Mouse (Mus musculus) granulocyte monocyte progenitor cell, adult 5-6 weeks (primary cell): ENCODE data around the gene Pgf. TPM values are rescaled to one million over a fixed set of nuclear protein-coding genes. Genes with fewer than 3 reads are reported as not detected.
A peak's percentile ranks its signal among the peaks of the same experiment; 100 is the strongest.
"Not testable (repeated sequence)": the region's sequence is repeated elsewhere in the genome, so short reads cannot be mapped to it uniquely, and the experiment has no call there.

Source experiments
- ATAC-seq: replicated peaks from 2 replicates; pipeline ENCODE4 v1.8.0; 2016; ENCODE audit warnings: mild to moderate bottlenecking, moderate TSS enrichment, inconsistent platforms; ENCODE audit not compliant: poor library complexity, severe bottlenecking
- total RNA-seq, 2 experiments: library from RNA; stranded (forward) in 1 of 2; stranded (reverse) in 1 of 2; fragments of 200-712, 200-1000 nt in 1 of 2; fragments of >200 nt in 1 of 2; fragmentation: Nextera tagmentation in 1 of 2; gene quantifications; 2 replicates each; pipeline ENCODE4 v1.2.3; 2014 to 2017

The Pgf gene
- total RNA-seq, 2 experiments from 2014 or later = not detected

DNA sequence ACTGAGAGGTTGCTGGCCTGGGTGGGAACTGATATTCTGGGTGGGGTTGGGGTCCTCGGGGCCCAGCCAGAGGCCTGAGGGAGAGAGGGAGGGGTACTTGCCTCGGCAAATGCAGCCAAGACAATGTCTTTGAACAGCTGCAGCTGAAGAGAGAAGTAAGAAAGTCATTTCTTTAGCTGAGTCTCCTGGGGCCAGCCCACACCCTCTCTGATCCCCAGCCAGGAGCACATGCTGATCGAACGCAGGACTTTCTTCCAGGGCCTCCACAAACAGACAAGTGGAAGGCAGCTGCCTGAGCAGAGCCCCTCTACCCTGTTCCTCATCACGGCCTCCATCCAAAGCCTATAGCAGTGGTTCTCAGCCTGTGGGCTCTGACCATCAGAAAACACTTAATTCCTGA is 12.6 kb downstream of the Pgf start:
- no peak for ATAC-seq

DNA sequence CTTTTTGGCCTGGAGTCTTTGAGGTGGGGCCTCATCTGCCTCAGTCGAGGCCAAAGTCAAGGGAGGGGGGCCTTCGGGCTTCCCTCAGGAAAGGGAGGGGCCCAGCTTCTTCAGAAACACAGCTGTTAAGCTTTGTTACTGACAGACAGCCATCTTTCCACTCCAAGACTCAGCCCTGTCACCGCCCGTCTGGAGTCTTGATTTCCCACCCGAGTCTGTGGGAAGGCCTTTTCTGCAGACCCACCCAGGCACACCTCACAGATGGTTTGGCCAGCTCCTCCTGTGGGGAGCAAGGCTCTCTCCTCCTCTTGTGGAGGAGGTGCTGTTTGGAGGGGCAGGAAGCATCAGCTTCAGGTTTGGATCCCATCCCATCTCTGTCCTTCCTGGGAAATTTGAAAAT is 18.0 kb downstream of the Pgf start:
- no peak for ATAC-seq

DNA sequence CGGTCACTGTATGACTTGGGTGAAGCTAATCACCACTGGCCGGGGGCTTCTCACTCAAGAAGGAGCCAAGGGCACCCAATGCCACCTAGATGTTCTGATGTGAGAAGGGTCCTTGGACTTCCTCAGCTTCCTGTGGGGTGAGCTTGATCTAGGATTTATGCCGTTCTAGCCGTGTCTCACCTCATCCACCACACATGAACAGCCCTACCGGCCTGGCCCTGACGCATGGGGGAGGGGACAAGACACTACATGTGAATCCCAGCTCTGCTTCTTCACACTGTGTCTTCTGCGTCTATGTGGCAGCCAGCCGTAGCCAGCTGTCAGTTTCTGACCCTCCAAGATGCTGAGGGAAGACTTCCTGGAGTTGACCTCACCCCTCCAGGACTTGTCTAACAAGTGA is 18.8 kb downstream of the Pgf start:
- ATAC-seq = no peak

DNA sequence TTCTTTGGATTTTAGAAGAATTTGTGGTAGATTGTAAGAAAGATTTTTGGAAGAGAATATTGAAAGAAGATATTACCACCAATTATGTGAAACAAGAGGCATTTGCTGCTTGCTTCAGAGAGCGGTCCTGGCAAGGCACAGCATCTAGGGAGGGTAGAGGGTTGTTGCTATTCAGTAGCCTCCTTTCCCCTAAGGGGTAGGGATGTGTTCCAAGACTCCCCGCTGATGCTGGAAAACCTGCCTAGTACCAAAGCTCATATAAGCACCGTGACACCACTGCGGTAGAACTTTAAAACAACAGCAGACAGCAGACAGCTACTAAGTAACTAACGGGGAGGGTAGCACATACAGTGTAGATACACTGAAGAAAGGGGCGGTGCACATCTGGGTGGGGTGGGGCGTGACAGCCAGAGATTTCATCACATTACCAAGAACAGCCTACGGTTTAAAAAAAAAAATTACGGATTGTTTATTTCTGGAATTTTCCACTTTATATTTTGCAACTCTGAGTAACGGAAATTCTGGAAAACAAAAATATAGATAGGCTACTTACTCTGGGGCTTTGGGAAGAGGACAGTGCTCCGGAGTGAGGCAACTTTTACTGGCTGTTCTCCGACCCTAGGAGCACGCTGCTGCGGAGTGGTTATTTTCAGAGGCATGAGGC is 19.7 kb downstream of the Pgf start:
- ATAC-seq = no peak

DNA sequence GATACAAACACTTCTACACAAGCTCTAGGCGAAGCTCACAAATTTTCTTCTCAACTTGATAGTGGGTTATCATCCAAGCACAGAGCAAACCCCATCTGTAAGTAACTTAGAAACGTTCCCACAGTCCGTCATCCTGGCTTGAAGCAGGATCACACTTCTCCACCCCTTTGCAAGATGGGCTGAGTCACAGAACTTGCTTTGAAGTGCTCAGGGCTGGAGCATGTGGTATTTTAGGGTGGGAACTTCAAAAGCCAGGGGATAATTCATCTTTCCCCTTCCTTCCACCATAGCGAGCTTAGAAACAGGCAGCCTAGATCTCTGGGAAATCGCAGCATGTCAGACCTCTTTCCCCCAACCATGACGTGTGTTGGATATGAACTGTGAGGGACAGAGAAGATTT is 21.3 kb downstream of the Pgf start:
- ATAC-seq = no peak

DNA sequence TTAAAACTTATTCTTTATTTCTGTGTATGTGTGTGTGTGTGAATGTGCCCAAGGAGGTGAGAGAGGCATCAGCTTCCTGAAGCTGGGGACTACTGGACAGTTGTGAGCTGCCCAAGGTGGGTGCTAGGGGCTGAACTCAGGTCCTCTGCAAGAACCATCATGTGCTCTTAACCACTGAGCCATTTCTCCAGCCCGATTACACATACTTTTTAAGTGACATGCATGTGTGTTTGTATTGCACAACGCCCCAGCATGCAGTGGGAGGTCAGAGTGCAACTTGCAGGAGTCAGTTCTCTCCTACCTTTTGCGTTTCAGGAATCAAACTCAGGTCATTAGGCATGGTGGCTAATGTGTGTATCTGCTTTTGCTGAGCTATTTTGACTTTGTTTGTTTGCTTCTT is 24.6 kb downstream of the Pgf start:
- ATAC-seq = peak; percentile 65

DNA sequence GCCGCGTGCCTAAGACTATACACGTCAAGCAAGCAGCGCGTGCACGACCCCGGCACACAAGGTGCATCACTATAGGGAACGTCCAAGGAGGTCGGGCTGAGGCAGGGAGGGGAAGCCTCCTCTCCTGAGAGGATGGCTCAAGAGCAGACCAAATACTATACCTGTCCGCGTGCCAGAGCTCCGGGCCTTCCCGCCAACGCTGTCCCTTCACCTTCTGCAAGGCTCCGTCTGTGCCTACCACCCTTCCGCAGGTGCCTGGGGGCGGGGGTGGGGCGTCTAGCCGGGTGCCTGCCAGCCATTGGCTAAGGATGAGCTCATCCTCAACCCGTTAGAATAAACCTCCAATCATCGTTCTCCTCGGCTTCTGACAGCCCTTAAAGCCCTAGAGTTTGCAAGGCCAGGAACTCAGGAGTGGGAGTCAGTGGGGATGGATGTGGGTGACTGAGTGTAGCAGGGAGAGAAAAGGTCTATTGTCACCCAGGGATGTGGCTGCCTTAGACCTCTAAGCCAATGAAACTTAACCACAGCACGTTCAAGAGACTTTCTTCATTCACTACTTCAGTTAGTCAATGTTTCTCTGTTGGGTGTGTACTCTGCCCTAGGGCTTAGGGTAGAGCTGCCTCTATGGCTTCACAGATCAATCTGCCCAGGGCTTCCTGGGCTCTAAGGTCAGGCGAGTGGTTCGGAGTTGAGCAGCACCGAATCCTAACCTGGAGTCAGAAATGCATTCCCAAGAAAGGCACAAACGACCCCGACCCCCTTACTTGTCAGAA is 26.4 kb downstream of the Pgf start, which contains the start of gene Rps6kl1:
Gene Rps6kl1, minus strand, starts transcription at position 263 of the 773 bp plus-strand sequence.
- ATAC-seq = peak; percentile 59

DNA sequence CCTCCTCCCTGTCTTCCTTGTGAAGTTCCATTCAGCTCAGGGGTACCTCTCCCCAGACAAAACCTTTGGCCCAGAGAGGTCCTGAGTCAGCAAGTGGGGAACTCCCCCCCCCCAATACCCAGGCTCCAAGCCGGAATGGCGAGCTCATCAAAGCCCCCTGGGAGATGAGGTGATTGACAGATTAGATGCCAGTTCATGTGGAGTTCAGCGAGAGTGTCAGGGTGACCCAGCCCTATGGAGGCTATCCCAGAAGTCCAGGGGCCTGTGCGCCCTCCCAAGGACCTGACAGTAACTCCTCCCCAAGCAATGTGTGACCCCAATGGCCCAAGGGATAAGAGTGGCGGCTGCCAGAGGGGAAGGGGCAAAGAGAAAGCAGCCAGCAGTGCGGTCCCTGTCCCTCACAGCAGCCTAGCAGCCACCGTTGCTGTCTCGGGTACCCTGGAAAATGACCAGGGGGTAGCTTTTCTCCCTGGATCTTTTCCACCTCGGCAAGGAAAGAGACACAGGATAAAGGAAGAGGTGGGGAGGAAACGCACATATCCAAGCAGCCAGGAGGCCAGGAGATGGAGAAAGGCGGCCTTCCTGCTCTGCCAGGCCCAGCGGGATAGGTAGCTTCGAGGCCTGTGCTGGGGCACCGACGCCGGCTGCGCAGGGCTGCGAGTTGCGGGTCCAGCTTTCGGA is 27.1 kb downstream of the Pgf start:
- no peak for ATAC-seq

DNA sequence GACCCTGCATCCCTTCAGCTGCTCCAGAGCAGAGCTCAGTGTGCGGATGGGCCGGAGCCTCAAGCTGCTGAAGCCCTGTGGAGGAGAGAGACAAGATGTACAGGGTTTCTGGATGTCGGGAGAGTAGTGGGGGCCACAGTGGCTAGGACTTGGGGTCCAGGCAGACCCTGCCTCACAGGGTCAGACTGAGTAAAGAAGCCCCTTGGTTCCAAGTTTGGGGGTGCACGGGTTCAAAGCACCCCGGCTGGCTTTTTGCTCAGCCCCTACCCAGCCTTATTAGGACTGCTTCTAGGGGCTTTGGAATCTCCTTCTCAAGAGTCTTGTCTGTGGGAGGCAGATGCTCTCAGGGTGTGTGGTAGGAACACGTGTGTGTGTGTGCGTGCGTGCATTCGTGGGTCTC is 30.7 kb downstream of the Pgf start:
- ATAC-seq = no peak

DNA sequence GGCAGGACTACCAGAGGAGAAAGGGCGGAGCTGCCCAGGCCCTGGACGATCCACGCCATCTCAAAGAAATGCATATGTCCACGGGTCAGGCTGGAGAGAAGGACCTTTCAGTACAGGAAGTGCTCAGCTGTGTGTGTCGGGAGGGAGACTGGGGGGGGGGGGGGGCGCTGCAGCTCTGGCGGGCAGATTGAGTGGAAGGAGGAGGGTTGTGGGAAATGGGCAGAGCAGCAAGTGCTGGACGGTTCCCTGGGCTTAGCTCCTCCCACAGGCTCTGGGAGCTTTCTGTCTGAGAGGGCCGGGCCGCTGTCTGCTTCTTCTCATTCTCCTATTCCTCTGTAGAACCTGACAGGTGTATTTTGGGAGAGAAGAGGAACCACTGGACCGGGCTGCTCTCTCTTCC is 31.2 kb downstream of the Pgf start:
- ATAC-seq = peak; percentile 34

DNA sequence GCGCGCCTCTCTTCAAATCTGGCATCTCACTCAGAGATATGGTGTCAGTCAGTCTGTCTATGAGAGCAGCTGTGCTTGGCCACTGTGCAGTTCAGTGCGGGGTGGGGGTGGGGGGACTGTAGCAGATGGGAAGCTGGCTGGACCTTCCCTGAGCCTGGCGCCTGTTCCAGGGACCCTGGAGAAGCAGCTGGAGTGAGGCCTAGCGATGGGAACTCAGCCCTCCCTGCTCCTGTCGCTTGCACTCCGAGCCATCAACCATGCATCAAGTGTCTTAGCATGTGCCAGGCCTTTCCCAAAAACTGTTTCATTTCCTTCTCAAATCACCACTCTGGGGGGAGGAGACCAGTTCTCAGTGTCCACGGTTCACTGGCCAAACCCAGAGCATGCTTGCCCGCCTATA is 32.0 kb downstream of the Pgf start:
- no peak for ATAC-seq

DNA sequence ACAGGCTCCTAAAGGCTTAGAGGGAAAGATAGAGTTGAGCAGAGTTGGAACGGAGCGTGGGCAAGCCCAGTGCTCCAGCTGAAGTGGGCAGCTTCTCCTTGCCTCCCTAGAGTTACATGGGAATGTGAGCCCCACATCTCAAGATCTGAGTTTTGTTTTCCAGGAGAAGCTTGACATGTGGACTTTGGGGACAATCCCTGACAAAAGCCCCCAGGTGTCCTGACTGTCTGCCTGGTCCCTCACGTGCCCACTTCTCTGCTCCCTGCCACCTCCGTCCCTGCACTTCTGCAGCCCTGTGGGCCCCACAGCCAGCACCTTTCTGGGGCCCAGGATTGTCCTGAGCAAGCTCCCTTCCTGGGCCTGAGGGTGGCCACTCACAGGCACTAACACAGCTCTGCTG is 32.8 kb downstream of the Pgf start:
- ATAC-seq = no peak

DNA sequence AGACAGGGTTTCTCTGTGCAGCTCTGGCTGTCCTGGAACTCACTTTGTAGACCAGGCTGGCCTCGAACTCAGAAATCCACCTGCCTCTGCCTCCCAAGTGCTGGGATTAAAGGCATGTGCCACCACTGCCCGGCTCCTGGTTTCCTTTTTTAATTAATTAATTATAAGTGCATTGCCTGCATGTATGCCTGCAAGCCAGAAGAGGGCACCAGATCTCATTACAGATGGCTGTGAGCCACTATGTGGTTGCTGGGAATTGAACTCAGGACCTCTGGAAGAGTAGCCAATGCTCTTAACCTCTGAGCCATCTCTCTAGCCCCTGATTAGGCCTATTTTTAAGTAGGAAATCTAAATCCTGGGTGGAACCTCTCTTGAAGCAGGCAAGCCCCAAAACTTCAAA is 33.3 kb downstream of the Pgf start:
- not testable (repeated sequence) for ATAC-seq

DNA sequence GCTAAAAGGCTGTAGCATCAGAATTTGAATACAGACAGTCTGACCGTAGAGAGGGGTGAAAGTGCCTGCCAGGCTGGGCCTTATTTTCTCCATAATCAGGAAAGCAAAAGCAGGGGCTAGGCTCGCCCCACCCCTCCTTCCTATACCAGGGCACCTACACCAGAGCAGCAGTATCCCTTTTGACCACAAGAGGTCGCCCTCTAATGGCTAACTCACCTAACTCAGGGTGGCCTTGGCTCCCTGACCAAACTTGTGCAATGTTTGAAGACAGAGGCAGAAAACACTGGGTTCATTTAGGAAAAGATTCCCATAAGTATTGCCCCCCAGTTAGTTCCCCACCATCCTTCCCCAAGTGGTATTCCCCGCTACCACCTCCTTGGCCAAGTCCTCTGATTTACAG is 34.8 kb downstream of the Pgf start:
- ATAC-seq = peak; percentile 79

DNA sequence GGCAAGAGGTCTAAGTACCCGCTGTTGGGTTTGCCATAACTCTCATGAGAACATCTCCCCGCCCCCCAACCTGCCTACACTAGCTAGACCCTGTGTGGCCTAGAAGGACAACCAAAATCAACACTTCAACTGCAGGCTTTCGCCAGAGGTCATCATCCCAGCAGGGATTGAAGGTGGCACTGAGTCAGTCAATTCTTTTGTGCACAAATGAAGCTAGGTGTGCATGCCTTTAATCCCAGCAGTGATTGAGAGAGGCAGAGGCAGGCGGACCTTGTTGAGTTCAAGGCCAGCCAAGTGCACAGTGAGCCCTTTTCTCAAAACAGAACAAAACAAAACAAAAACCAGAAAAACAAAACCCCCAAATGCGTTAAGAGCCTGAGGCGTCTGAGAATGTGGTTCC is 36.5 kb downstream of the Pgf start:
- ATAC-seq = no peak

DNA sequence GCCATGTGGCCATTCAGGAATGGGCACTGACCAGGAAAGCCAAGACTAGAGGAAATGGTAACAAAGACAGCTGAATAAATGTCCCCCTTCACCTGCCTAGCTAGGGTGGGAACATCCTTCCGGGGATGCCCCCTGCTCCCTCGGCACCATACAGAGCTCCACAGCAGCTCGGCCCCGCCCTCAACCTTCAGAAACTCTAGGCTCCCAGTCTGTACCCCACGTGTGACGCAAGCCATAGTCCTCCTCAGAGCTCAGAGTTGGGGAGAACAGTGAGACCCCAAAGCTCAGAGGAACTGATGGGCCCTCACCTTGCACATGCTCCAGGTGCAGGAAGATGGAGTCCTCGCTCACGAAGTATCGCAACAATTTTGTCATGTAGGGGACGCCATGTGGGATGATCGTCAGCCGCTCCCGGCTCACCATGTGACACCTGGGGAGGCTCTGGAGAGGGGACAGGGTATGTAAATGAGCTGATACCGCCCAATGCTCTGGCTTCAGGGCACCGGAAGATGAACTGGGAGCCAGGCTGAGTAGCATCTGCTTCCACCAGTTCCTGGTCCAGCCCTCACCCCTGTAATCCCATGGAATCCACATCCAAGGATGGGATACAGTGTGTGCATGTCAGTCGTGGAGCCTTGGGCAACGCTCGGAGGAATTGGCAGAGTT is 37.4 kb downstream of the Pgf start:
- ATAC-seq = no peak

DNA sequence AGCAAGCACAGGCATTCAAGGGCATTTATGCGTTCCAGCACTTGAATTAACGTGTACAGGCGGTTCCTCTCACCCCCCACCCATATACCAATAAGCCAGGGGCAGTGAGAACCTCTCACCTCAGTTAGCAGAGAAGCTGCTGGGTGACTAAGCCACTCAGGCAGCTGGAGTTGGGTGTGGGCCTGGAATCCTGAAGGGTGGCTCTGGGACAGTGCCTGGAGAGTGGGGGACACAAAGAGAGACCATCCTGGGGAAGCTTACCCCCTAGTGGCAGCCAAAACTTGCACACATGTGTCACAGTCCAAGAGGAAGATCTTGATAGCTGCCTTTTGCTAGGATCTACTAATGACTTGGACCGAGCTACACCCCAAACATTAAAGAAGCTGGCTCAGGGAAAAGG is 41.0 kb downstream of the Pgf start:
- no peak for ATAC-seq

DNA sequence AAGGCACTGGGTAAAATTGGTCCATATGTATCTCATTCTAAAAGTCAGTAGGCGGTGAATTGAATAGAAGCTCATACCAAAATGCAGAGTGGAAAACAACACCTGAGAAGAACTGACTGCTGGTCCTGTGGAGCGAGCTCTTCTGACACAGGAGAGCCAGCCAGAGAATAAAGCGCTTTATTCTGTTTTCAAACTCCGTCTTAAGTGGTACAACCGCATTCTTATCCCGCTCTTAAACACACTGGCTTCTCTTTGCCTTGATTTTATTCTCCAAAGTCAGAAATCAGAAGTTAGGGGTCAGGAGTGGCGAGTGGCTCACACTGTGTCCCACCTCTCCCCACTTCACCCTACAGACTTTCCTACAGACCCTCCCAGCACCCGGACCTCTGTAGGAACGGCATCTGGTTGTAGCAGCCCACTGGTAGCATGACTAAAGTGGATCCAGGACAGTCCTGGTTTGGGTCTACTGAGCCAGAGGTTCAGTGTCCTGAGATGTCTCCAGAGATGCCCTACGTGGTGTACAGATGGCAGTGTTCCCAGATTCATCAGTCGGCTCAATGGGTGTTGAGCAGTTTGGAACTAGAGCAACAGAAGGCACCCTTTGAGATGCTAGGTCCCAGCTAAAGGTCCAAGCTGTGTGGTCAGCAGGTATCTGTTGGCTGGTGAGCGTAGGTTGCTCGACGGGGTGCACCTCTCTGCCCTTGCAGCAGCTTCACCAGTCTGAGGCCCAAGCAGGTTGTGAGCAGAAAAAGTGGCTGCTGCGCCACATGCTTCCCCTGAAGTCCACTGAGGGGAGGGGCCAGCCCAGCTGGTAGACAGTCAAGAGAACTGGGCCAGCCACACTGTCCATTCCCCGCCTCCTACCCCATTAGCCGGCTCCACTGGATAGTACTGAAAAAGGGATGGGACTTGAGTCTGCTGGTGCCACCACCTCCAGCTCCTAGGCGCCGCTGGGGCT is 41.8 kb downstream of the Pgf start:
- no peak for ATAC-seq

DNA sequence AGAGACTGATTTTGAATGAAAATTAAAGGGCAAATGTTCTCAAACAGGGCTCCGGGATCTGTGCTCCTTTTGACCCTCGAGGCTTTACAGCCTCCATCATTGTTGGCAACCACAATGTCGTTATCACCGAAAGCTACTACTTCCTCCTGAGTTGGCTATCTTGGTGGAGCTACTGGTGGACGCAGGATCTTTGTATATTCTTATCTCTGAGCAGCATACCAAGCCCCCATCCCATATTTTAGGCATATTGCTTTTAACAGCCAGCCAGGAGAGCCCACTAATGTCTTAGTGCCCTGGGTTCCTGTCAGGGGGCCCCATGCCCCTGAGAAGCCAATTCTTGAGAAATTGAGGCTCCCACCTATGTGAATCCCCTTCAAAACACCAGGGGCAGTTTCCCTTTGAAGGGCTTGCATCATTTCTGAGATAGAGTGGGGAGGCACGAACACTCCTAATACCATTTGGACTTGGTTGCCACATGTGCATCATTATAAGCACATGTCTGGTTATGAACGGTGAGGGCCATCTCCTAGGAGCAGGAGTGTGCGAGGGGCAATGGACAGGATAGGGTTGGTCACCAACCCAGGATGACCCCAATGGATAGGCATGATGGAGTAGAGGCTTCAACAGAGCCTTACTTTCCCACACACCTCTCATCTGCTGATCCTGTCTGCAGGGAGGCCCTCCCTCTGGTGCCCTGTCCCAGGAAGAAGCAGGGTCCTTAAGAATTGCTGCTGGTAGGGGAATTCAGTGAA is 43.4 kb downstream of the Pgf start:
- no peak for ATAC-seq
